13 mouse cellular contexts compared by ENCODE assay signal in the genomic region with DNA sequence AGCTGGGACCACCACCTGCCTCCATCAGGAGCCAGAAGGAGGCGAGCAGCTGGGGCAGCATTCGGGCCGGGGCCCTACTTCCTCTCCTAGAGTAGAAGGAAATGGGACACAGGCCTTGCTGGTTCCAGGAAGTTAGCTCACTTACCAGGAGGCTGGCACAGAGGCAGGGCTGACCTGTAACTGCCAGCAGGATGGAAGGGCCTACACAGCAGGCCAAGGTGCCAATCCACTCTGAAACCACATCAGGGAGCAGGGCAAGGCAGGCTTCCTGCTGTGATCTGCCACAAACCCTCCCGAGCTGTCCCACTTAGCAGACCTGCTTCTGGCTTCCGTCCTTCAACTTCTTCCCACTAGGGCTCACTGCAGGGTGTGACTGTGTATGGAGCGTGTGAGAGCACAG. TPM values are rescaled to one million over a fixed set of nuclear protein-coding genes. Genes with fewer than 3 reads are reported as not detected.
DNase-seq lines count a peak whose midpoint lies in the region; ATAC-seq lines count a peak whose summit lies in the region.
"Had no signal": no experiment of that assay in that cellular context is flagged by ENCODE, and none has a peak within 500 bp of the region (broad histone marks: within the 10 kb centered on the region; RNA-seq: fewer than 3 reads in every experiment).

No protein-coding gene starts in this region.

- no peak for ATAC-seq in lung, embryonic 15.5 days (ENCODE audit: borderline replicate concordance, extremely low read depth, low FRiP score, low TSS enrichment)
- ATAC-seq in limb, embryonic 13.5 days (ENCODE audit: low FRiP score, low read depth), result no peak
- ATAC-seq: forebrain, embryonic 13.5 days; inflammation-experienced regulatory T-cells, adult 6 months had no signal

- H3K27me3 ChIP-seq in lung, embryonic 15.5 days, result no peaks in the 10 kb centered on the region
- no peaks in the 10 kb centered on the region for H3K27me3 ChIP-seq in limb, embryonic 13.5 days
- H3K27me3 ChIP-seq: forebrain, embryonic 13.5 days; neural tube, embryonic 13.5 days had no signal

- H3K9me3 ChIP-seq in lung, embryonic 15.5 days, result no peaks in the 10 kb centered on the region
- no peaks in the 10 kb centered on the region for H3K9me3 ChIP-seq in limb, embryonic 13.5 days
- H3K9me3 ChIP-seq: forebrain, embryonic 13.5 days; neural tube, embryonic 13.5 days had no signal

- H3K4me1 ChIP-seq in lung, embryonic 15.5 days, result peaks cover 21% of the 10 kb centered on the region
- H3K4me1 ChIP-seq in limb, embryonic 13.5 days, result no peaks in the 10 kb centered on the region
- H3K4me1 ChIP-seq: forebrain, embryonic 13.5 days; neural tube, embryonic 13.5 days had no signal

- DNase-seq in lung, postnatal 25 days (ENCODE audit: low spot score), result no peak
- DNase-seq in thymus, postnatal 36 days, result peak; percentile 65 to 77
- DNase-seq in right cerebral cortex, postnatal 14 days, result no peak
- DNase-seq in embryo, embryonic 10 days (ENCODE audit: low spot score), result no peak
- DNase-seq: cerebellum, adult 18-20 months had no signal

- H3K9ac ChIP-seq in lung, embryonic 15.5 days, result no peak overlapping the region
- no peak overlapping the region; the same call in 1 of the 2 replicates for H3K9ac ChIP-seq in limb, embryonic 13.5 days
- H3K9ac ChIP-seq: forebrain, embryonic 13.5 days; neural tube, embryonic 13.5 days had no signal

- peaks cover 65% of the 10 kb centered on the region for H3K79me2 ChIP-seq in macrophage (ENCODE audit: inconsistent target)

- no peak overlapping the region for H3K4me3 ChIP-seq in lung, embryonic 15.5 days
- no peak overlapping the region for H3K4me3 ChIP-seq in limb, embryonic 13.5 days
- no peak overlapping the region for H3K4me3 ChIP-seq in macrophage (ENCODE audit: inconsistent target)
- H3K4me3 ChIP-seq: forebrain, embryonic 13.5 days; left cerebral cortex, adult 2 months; neural tube, embryonic 13.5 days had no signal

- 57% methylated on average over 6 of the region's 6 CpGs for WGBS in lung, embryonic 15.5 days
- 69% methylated on average over 6 of the region's 6 CpGs for WGBS in limb, embryonic 13.5 days
- 26% methylated on average over 6 of the region's 6 CpGs for WGBS in macrophage (ENCODE audit: missing documents)

- peak overlapping the region; percentile 58 for H3K27ac ChIP-seq in lung, embryonic 15.5 days
- H3K27ac ChIP-seq in limb, embryonic 13.5 days, result 0 out of 2 replicates have a peak overlapping the region, but pooled peaks have one; percentile 28
- peak overlapping the region; percentile 68 for H3K27ac ChIP-seq in macrophage
- H3K27ac ChIP-seq: forebrain, embryonic 13.5 days; left cerebral cortex, adult 2 months; neural tube, embryonic 13.5 days had no signal

- H3K4me2 ChIP-seq in lung, embryonic 15.5 days, result no peak overlapping the region
- H3K4me2 ChIP-seq in limb, embryonic 13.5 days (replicated peaks), result no peak overlapping the region
- H3K4me2 ChIP-seq: forebrain, embryonic 13.5 days; neural tube, embryonic 13.5 days had no signal

- H3K36me3 ChIP-seq in lung, embryonic 15.5 days, result peaks cover 35% of the 10 kb centered on the region
- peaks cover 58% of the 10 kb centered on the region for H3K36me3 ChIP-seq in limb, embryonic 13.5 days
- 0 out of 2 replicates have a peak, but pooled peaks cover 1% of the 10 kb centered on the region for H3K36me3 ChIP-seq in macrophage (ENCODE audit: inconsistent target)

RNA-seq across cellular contexts. Expression of gene Gm16181, which starts 1.7 kb away (rescaled TPM):
- polyA plus RNA-seq in lung, embryonic 15.5 days (2015; fragmentation: Nextera tagmentation; extraction: Ambion mirVana), result 0.70 and 0.75 TPM in 2 replicates
- polyA plus RNA-seq in limb, embryonic 13.5 days (2015; fragmentation: Nextera tagmentation; extraction: Ambion mirVana), result 0.40 and 0.60 TPM in 2 replicates
- 10 to 100 TPM in 3 of 26 experiments, 1 to 10 TPM in 12, not detected in 11; 2.4 to 18.5 (median 7.6) TPM for total RNA-seq in macrophage (2018; cell fraction: chromatin; rRNA removed)
- total RNA-seq in macrophage (2018; cell fraction: cytosol; rRNA removed), result 1 to 10 TPM in 11 of 26 experiments, under 1 TPM in 7, not detected in 8; 0.51 to 4.6 (median 1.3) TPM
- 10 to 100 TPM in 7 of 26 experiments, 1 to 10 TPM in 14, not detected in 5; 1.2 to 30.6 (median 7.2) TPM for total RNA-seq in macrophage (2018; cell fraction: nucleus; rRNA removed)
- not detected in 3 replicates for polyA plus RNA-seq in macrophage (2018)
- total RNA-seq: left cerebral cortex, adult 2 months had no signal
- polyA plus RNA-seq: testis, adult 2 months had no signal

RNA-seq across cellular contexts. Expression of gene Atp6v1g2, which starts 11.2 kb away (rescaled TPM):
- polyA plus RNA-seq in lung, embryonic 15.5 days (2015; fragmentation: Nextera tagmentation; extraction: Ambion mirVana), result 3.4 and 4.3 TPM in 2 replicates
- polyA plus RNA-seq in limb, embryonic 13.5 days (2015; fragmentation: Nextera tagmentation; extraction: Ambion mirVana), result 4.2 and 5.3 TPM in 2 replicates
- 10 to 100 TPM in 18 of 26 experiments, 1 to 10 TPM in 8; 4.2 to 28.2 (median 14.3) TPM for total RNA-seq in macrophage (2018; cell fraction: chromatin; rRNA removed)
- 1 to 10 TPM; 2.2 to 6.6 (median 3.8) TPM for total RNA-seq in macrophage (2018; cell fraction: cytosol; rRNA removed)
- total RNA-seq in macrophage (2018; cell fraction: nucleus; rRNA removed), result 10 to 100 TPM in 10 of 26 experiments, 1 to 10 TPM in 16; 4.8 to 33.5 (median 8.2) TPM
- 5.0 to 12.5 TPM (median 6.9 TPM) in 3 replicates for polyA plus RNA-seq in macrophage (2018)

RNA-seq across cellular contexts. Expression of gene Nfkbil1, which starts 13.3 kb away (rescaled TPM):
- polyA plus RNA-seq in lung, embryonic 15.5 days (2015; fragmentation: Nextera tagmentation; extraction: Ambion mirVana), result 13.2 and 13.4 TPM in 2 replicates
- 11.3 and 12.2 TPM in 2 replicates for polyA plus RNA-seq in limb, embryonic 13.5 days (2015; fragmentation: Nextera tagmentation; extraction: Ambion mirVana)
- total RNA-seq in macrophage (2018; cell fraction: chromatin; rRNA removed), result 10 to 100 TPM in 24 of 26 experiments, 1 to 10 TPM in 2; 6.7 to 47.8 (median 25.9) TPM
- 10 to 100 TPM in 22 of 26 experiments, 1 to 10 TPM in 4; 8.7 to 22.2 (median 18.1) TPM for total RNA-seq in macrophage (2018; cell fraction: cytosol; rRNA removed)
- 10 to 100 TPM in 22 of 26 experiments, 1 to 10 TPM in 4; 8.6 to 27.7 (median 18.6) TPM for total RNA-seq in macrophage (2018; cell fraction: nucleus; rRNA removed)
- polyA plus RNA-seq in macrophage (2018), result 8.3 to 16.7 TPM (median 14.8 TPM) in 3 replicates

RNA-seq across cellular contexts. Expression of gene Lta, which starts 17.1 kb away (rescaled TPM):
- polyA plus RNA-seq in lung, embryonic 15.5 days (2015; fragmentation: Nextera tagmentation; extraction: Ambion mirVana), result 0.11 and 0.21 TPM in 2 replicates
- not detected in 2 replicates for polyA plus RNA-seq in limb, embryonic 13.5 days (2015; fragmentation: Nextera tagmentation; extraction: Ambion mirVana)
- 1 to 10 TPM in 3 of 26 experiments, under 1 TPM in 4, not detected in 19; 0.69 to 1.6 (median 0.75) TPM for total RNA-seq in macrophage (2018; cell fraction: chromatin; rRNA removed)
- total RNA-seq in macrophage (2018; cell fraction: cytosol; rRNA removed), result under 1 TPM in 14 of 26 experiments, not detected in 12; 0.10 to 0.65 (median 0.20) TPM
- total RNA-seq in macrophage (2018; cell fraction: nucleus; rRNA removed), result 1 to 10 TPM in 7 of 26 experiments, under 1 TPM in 12, not detected in 7; 0.39 to 2.6 (median 0.79) TPM
- not detected in 3 replicates for polyA plus RNA-seq in macrophage (2018)
- polyA plus RNA-seq: forebrain, embryonic 13.5 days had no signal

RNA-seq across cellular contexts. Expression of gene Ddx39b, which starts 19.2 kb away (rescaled TPM):
- 512 and 523 TPM in 2 replicates for polyA plus RNA-seq in lung, embryonic 15.5 days (2015; fragmentation: Nextera tagmentation; extraction: Ambion mirVana)
- polyA plus RNA-seq in limb, embryonic 13.5 days (2015; fragmentation: Nextera tagmentation; extraction: Ambion mirVana), result 552 and 562 TPM in 2 replicates
- total RNA-seq in macrophage (2018; cell fraction: chromatin; rRNA removed), result 100 to 1,000 TPM; 305 to 692 (median 502) TPM
- total RNA-seq in macrophage (2018; cell fraction: cytosol; rRNA removed), result 100 to 1,000 TPM in 13 of 26 experiments, 10 to 100 TPM in 13; 75.9 to 135 (median 100) TPM
- 100 to 1,000 TPM; 313 to 609 (median 458) TPM for total RNA-seq in macrophage (2018; cell fraction: nucleus; rRNA removed)
- polyA plus RNA-seq in macrophage (2018), result 113 to 158 TPM (median 122 TPM) in 3 replicates

Comparison
In these comparisons a context has a peak if more than half of its experiments do, and no peak if none do; other contexts are left out.
1. DNase-seq: peak in thymus, postnatal 36 days (2 of 2); none in lung, postnatal 25 days (single experiment), right cerebral cortex, postnatal 14 days (single experiment) and embryo, embryonic 10 days (single experiment).
2. Peak in every context shown above with its lines, with median percentiles within 50 percentile points of each other: H3K27ac ChIP-seq.